Mouse (Mus musculus) kidney, adult 8-10 months (tissue): ENCODE data around the gene Man1a2.

Source experiments
- DNase-seq, 2 experiments: peaks; one replicate each; pipeline ENCODE4 v3.0.0; 2022

Man1a2 gene

GRCm38 (mm10) chr3:100684234-100684975 lies 898 bp downstream of the Man1a2 start:
- DNase-seq = no peak

DNA sequence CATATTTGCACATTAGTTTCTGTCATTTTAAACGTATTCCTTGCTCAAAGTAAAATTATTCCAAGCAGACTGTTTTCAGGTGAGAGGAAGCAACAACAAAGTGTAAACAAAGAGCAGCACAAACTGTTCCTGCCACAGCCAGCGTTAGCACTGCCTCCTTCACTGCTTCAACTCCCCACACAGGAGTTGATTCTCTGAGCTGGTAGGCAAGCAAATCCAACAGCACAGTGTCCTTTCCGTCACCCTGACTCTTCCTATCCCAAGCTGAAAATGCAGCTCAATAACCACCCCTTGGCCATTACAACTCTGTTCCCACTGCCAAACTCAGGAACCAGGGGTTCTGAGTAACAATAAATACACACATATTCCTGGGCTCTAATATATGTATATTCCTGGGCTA lies 2.5 kb downstream of the Man1a2 start:
- DNase-seq = no peak

DNA sequence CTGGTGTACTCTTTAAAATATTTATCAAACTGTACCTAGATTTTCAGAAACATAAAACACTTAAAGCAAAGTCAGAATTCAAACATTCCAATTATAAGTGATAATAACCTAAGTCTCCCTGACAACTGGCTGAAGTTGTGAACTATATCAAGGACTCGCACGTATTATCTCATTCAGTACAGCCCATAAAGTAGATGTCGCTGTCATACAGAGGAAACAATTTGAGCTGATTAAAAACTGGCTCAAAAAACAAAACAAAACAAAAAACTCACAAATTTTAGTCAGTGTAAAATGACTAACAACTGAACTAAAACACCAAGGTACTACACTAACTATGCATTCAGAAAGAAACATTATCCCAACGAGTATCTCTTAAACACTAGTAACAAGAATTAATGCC lies 3.0 kb downstream of the Man1a2 start:
- no peak for DNase-seq

DNA sequence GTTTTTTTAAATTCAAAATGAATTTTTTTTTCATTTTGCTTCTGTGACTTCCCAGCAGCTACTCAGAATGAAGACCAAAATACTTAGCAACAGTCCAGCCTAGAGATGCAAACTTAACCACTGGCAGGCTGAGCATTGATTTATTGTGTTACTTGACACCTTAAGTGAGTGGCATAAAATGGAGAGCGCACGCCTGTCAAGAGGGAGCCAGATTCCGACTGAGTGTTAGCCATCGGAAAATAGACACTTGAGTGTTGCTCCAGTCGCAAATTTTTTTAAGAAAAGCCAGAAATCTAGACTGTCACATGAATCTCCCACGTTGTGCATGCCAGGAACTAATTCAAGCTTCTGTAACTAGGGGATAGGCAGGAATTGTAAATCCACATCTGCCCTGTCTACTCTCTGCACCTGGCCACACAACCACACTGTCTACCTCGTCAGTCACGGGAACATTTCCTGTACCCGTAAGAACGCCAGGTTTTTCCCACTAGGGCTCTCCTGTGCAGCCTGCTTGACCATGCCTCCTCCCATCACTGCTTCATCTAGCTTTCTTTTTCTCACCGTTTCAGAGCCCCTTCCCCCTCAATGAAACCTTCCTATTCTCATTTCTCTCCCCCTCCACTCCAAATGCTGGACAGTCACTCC lies 3.7 kb downstream of the Man1a2 start:
- no peak for DNase-seq

DNA sequence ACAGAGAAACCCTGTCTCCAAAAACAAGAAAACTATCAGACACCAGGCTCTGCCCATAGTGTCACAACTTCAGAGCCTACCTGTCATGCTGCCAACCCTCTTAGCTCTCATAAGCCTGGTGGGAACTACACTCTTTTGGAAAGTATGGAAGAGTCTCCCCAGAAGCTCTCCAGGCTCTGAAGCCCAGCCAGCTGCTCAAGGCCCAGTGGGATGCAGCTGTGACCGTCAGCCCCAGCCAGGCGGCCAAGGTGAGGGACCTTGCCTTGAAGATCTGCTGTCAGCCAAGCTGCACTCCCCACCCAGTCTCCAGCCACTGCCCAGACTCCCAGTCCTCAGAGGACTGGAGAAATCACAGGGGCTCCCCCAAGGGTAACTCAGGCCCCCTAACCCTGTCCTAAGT lies 5.1 kb downstream of the Man1a2 start:
- DNase-seq = no peak

- no peak for DNase-seq
Measured at GRCm38 (mm10) chr3:100678951-100679570, 6.2 kb downstream of the Man1a2 start.

DNA sequence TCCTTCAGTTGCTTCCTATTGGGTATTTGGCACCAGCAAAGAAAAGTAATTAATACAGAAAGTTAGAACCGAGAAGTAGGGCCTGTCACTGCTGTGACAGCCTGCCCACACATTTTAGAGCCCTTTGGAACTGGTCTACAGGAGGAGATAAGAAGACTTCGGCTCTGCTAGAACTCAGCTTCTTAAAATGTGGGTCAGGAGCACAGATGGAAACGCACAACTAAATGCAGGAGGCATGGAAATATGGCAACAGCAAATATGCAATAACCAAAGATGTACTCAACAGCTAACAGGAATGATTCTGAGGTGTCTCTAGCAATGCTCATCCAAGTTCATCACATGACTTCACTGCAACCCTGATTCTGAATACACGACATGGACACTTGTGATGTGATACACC lies 10.2 kb downstream of the Man1a2 start:
- DNase-seq = no peak

GRCm38 (mm10) chr3:100670412-100670811 lies 14.9 kb downstream of the Man1a2 start:
- DNase-seq = no peak

- peak in 1 of 2 experiments; percentile 26 for DNase-seq
Measured at GRCm38 (mm10) chr3:100653291-100653690, 32.0 kb downstream of the Man1a2 start.

GRCm38 (mm10) chr3:100641581-100641980 lies 43.7 kb downstream of the Man1a2 start:
- DNase-seq = no peak

DNA sequence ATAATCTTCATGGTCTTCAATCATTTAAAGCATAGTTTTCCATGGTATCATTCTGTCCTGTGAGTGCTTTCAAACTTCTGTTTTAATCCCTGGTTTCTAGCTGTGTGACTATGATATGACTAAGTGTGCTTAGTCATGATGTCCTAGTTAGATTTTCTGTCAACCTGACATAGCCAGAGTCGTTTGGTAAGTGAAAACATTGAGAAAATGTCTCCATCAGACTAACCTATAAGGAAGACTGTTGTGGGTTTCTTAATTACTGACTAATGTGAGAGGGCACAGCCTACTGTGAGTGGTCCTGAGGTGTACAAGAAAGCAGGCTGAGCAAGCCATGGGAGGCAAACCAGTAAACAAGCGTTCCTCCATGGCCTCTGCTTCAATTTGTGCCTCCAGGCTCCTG lies 49.0 kb downstream of the Man1a2 start:
- no peak for DNase-seq

DNA sequence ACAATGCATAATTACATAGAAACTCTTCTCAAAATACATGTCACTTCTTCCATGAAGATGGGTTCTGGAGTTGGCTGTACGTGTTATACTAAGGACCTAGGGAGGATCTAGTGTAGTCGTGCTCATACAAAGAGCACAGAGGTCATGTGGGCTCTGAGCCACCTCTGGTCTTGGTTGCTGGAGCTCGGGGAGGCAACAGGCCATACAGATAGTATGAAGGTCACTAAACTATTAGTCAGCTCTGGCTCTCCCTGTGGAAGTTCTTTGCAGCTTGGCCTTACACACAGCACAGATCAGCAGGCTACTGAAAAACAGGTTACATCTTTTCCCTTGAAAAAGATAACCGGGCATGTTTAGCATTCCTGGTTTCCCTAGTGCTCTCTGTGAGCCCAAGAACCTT lies 50.5 kb downstream of the Man1a2 start:
- no peak for DNase-seq

DNA sequence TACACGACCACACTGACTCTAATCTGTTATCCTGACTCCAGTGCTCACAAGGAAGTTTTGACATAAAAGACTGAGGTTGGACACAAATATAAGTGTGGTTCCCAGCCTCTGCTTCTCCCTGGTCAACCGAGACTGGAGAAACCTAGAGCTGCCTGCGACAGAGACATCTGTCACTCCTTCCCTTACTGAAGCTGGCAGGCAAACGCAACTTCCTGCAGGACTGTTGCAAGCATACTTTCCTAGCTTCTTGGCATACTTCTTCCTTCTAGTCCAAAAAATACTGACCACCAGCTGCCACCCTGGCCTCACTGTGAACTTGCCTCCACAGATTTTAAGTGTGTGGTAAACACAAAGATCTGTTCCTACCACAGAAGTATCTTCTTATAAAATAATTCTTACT lies 66.8 kb downstream of the Man1a2 start:
- no peak for DNase-seq

DNA sequence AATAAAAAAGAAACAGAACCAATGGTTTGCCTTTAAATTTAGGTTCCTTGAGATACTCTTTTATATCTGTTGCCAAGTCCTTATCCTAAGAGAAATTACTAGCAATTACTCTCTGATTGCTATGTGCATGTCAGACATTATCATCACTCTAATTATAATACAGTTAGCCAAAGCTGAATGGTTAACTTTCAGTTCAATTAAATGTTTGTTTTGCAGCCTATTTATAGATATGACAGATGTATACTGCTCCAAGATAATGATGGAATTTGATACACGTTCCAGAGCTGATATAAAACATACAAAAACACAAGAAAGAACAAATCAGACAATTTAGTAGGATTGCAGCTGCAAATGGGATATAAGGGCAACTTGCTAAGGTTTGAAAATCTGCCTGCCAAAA lies 74.4 kb downstream of the Man1a2 start:
- DNase-seq = no peak

GRCm38 (mm10) chr3:100604539-100604938 lies 80.8 kb downstream of the Man1a2 start:
- no peak for DNase-seq

GRCm38 (mm10) chr3:100599265-100599820 lies 86.0 kb downstream of the Man1a2 start:
- no peak for DNase-seq

DNA sequence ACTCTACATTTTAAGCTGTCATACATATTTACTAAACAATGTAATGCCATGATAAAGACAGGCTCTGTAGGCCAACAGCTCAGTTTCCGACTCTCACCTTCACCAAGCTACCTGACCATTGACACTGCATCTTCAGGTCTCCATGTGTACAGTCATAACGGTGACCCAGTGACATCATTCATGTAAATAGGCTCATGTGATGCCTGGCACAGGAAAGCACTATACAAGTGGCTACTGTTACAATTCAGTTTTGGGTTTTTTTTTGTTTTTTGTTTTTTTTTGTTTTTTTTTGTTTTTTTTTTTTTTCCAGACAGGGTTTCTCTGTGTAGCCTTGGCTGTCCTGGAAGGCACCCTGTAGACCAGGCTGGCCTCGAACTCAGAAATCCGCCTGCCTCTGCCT lies 94.2 kb downstream of the Man1a2 start:
- DNase-seq = no peak

DNA sequence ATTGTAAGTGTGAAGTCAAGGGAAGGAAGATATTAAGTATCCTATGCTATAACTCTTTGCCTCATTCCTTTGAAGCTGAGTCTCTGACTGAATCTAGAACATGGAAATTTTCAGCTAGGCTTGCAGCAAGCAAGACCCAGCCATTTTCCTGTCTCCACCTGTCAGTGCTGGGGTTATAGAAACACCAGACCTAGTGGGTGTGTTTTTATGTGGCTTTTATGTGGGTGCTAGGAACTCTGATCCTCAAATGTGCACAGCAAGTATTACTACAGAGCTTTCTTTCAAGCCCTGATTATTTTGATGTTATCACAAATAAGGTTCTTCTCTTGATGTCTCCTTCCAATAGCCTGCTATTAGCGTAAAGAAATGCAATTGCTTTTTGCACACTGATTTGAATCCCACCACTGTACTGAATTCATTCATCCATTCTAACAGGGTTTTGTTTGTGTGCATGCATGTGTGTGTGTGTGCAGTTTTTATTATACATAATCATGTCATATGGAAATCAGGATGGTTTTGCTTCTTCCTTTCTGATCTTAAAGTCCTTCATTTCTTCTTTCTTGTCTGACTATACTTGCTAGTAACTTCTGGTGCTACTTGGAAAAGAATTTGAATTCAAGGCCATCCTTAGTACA lies 102.5 kb downstream of the Man1a2 start:
- DNase-seq = no peak

DNA sequence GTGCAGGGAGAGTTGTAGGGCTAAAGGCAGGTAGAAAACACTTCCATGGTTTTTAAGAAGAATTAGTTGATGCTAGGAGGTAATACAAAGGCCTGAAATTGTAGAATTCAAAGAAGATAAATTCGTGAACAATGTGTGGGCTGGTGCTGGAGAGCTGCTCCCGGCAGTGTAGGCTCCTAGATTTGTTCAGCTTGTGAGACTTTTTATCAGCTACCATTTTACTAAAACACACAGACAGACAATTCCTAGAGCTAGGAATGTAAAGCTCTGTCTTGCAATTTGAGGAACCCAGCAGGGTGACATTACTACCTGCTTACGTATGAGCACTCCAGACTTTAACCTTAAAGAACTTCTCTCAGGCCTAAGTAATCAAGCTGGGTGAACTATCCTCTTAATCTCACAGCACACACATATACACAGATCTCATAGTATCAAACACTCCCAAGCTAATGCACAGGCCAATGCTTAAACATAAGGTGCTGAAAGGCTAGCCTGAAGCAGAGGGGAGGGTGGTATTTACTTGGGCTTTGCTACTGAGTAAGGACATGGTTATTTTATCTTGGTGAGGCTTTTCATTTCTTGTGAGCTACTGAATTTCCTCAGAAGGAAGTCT lies 112.6 kb downstream of the Man1a2 start:
- DNase-seq = no peak

DNA sequence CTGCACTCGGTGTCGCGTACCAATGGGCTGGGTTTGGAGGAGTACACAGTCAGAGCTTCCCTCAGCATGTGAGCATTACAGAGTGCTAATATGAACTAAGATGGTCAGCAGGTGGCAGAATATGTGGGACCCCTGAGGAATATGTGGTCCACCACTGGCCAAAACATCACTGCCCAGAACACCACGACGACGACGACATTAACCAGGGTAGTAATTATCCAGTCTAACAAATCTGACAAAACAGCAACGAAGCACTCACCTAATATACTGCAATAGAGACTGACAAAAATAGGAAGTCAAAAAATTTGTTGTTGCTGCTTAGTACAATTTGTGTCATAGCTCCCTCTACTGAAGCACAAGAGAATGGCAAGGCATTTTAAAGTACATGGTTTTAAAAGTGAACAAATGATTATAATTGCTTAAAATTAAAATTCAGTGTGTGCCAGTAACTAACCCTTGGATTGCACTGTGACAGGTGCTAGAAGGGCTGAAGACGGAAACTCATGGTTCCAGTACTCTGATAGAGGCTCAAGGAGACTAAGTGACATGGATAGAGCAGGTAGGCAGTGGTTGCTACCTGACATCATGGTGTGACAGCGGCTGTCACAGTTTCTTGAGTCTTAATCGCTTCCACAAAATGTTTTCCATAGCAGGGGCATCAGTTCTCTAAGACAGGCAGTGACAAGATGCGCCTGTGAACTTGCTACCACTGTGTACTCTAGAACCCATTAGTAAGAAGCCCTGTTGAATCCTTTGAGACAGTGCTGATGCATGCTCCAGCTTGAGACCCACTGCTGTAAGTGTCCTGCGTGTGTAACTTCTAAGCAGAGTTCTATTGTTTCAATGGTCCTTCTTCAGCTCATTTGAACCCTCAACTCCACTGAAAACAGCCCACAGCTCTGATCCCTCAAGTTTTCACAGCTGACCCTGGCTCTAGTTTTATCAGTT lies 116.6 kb downstream of the Man1a2 start:
- DNase-seq = no peak

DNA sequence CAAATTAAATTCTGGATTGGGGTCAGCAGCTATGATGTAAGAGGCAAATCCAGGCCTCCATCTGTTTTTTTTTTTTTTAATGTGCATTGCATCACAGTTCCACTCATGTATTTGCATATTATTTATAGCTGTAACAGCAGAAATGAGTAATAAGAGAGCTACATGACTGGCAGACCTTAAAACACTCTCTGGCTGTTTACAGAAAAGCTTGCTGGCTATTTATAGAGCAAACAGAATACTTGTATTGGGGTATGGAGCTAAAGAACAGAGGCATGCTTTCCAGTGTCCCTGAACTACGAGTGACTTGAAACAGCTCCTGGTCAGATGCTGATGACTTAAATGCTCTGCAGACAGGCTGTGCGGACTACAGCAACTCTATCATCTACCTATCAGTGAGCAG lies 121.7 kb downstream of the Man1a2 start:
- DNase-seq = no peak

DNA sequence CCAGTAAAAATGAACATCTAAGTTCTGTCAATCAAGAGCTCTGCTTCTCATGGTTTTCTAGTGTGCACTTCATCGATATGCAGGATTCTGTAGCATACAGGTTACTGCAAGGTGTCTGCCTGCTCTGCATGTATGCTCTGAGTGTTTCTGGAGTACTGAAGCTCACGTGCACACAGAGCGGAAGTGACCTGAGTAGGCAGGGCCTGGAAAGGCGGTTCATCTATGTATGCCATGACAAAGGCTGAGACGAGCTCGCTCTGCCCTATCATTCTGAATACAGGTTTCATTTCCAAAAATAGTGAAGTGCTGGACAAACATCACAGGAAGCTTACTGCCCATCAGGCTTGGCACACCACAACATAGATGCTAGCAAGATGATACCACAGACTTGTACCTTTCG lies 122.8 kb downstream of the Man1a2 start:
- no peak for DNase-seq
